Mouse (Mus musculus) stomach, adult 2 months (tissue): ENCODE measurements around the gene Tax1bp3. TPM values are rescaled to one million over a fixed set of nuclear protein-coding genes. Genes with fewer than 3 reads are reported as not detected.

ENCODE experiments used
- polyA plus RNA-seq: library from polyadenylated mRNA; depleted of rRNA; stranded (reverse); fragments of >200 nt; gene quantifications from 2 replicates; pipeline ENCODE4 v1.2.3, GENCODE M21; 2012; rRNA removed

The Tax1bp3 gene
- polyA plus RNA-seq = 70.2 and 75.3 TPM in 2 replicates

DNA sequence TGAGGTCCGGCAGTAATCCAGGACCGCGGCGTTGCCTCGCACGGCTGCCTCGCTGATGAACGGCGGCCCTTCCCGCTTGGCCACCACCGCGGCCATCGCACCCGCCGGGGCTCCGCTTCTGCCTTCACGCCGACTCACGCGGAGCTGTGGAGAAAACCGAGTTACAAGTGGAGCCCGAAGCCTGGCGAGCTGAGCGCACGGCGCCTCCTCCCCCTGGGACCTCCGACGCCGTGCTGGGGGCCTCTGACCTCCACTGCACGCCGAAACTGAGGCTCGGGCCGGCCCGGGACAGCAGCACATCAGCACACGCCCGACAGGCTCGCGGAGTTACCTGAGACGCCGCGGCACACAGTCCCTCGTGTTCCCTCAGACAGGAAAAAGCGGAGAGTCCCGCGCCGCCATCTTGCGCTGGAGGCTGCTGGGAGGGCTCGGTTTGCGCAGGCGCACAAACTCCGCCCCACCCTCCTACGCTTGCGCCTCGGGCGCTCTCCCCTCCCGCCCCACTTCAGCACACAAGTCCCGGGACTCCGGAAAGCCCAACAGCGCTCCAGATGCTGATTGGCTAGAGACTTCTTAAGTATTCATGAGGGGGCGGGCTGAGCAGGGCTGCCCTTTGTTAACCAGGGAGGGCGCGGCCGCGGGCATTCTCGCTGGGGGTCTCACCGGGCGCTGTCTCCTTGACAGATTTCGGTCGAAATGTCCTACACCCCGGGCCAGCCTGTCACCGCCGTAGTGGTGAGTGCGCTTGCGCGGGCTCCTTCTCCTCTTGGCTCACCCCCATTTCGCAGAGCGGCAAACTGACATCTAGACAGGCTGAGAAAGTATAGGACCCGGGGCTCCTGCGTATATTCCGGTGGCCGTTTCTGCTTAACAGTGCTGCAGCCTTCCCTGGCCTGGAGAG is at the start of gene Tax1bp3, which contains the start of gene Emc6:
Gene Tax1bp3, plus strand, starts transcription at position 476 of the 901 bp plus-strand sequence.
Gene Emc6, minus strand, starts transcription at position 430 of the 901 bp plus-strand sequence.

DNA sequence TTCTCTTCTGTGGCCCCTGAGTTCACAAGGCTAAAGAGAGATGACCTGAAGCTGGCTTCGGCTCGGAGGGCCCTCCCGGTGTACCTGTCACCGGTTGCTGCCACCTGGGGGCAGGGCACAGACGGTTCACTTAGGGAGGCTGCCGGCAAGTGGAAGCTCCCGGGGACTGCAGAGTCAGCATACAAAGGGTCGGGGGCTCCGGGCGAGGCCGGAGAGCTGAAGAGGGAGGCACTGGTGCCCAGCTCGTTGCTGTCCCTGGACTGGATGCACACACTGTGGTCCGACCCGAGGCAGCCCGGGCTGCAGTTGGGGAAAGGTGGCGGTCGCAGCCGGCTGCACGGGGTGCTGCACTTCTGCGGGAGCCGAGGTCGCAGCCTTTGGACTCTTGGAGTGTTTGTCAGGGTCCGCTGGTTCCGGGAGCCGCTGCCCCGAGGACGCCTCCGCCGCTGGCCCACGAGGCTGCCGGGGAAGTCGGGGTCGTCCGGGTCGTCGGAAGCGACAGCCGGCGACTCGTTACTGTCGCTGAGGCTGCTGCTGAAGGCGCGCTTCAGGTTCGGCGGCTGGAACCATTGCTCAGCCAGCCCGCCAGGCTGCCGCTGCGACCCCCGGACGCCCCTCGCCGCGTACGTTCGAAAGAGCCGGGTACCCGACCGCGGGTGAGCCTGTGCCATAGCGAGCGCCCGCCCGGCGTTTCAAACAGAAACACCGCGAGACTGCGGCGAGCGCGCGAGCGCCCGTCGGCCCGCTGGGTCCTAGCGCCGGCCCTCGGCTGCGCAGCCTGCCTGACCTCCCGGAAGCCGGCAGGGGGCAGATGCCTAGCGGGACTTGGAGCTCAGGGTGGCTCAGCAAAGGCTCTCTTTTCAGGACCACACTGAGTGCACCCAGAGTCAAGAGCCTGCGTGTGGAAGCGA is 39.0 kb upstream of the Tax1bp3 start, which contains the start of gene Haspin:
Gene Haspin, minus strand, starts transcription at position 704 of the 911 bp plus-strand sequence.

DNA sequence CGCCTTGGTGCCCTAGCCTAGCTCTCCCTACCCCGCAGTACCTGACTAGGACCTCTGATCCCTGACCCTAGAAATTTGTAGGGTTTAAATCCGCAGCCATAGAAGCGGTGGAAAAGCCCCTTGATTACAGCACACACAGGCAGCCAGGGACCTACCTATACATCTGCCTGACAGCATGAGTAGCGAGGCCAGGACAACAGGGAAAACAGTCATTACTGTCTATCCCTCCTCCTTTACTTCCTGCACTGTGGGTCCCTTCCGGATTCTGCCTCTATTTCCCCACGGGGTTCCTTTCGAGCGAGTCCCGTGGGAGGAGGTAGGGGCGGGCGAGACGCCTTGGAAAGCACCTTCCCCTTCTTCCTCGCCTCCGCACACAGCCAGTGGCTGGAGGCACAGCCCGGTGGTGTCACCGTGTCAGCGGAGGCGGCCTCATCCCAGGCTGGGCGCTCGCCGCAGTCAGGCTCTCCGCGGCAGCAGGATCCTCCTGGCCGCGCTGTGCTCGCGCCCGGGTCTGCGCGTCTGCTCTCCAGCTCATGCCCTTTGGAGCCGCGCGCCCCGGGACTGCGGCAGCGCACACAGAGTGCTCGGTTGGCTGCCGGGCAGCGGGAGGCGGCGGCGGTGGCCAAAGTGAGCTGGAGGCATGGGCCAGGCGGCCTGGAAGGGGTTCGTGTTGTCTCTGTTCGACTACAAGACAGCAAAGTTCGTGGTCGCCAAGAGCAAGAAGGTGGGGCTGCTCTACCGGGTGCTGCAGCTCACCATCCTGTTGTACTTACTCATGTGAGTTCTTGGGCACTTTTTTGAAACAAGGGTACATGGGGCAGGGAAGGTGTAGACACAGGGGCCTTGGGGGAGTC is 16.7 kb upstream of the Tax1bp3 start, which contains the start of gene P2rx5:
Gene P2rx5, plus strand, starts transcription at position 465 of the 854 bp plus-strand sequence.

DNA sequence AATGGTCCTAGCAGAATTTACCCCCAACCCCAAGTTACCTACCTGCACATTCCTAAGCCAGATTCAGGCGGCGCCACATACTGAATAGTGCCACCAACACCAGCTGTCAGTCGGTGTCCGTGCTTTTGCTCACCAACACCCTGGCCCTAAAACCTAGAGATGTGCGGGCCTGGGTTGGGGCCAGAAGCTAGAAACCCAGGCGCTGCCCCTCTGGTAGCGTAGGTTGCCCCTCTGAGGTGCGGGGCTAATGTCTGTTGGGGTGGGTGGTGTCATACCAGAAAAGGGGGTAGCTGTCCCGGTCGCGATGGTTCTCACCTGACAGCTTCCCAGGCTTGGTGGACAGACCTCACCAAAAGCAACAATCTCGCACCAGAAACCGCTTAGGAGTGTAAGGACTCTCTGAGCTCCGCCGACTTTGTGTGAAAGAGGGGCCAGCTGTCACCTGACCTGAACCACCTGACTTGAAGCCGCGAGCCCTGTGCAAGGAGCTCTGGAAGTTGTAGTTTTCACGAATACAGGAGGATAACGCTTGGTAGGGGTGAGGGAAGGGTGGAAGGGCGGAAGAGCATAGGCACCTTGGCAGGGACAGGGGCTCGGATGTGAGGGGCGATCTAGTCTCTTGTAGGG is 21.8 kb downstream of the Tax1bp3 start, which contains the start of gene Ctns:
Gene Ctns, minus strand, starts transcription at position 440 of the 627 bp plus-strand sequence.

DNA sequence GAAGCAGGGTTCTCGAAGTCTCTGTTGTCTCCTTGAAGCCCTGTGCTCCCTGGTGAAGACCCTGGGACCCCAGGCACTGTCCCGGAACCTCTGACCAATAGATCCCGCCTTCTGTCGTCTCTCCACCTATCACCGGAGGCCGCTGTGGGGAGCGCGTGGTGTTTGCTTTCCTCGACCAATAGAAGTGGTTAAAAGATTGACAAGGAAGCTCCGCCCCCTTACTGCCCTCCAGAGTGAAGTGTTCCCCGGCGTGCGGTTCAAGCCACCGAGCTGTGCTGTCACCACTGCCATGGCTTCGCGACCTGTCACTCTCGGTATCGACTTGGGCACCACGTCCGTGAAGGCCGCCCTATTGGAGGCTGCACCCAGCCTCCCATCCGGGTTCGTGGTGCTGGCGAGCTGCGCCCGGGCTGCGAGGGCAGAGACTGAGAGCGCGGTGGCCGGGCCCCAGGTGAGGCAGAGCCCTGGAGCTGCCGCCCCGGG is 22.4 kb downstream of the Tax1bp3 start, which contains the start of gene Shpk:
Gene Shpk, plus strand, starts transcription at position 231 of the 483 bp plus-strand sequence.

Other genes with a start within 250 kb of the Tax1bp3 start
- 108 and 126 TPM in 2 replicates for gene Atp2a3, start 215.9 kb upstream of the Tax1bp3 start, polyA plus RNA-seq
- gene P2rx1, start 178.0 kb upstream of the Tax1bp3 start, polyA plus RNA-seq = 2.6 and 3.3 TPM in 2 replicates
- gene Camkk1, start 158.1 kb upstream of the Tax1bp3 start, polyA plus RNA-seq = 2.8 and 3.7 TPM in 2 replicates
- 0.52 and 0.67 TPM in 2 replicates for gene Ncbp3, start 129.3 kb upstream of the Tax1bp3 start, polyA plus RNA-seq
- 0.28 and 0.52 TPM in 2 replicates for gene Itgae, start 86.5 kb upstream of the Tax1bp3 start, polyA plus RNA-seq
- 1.00 and 1.3 TPM in 2 replicates for gene Haspin, start 38.8 kb upstream of the Tax1bp3 start, polyA plus RNA-seq
- gene P2rx5, start 16.7 kb upstream of the Tax1bp3 start, polyA plus RNA-seq = 0.25 and 0.48 TPM in 2 replicates
- 24.6 and 59.8 TPM in 2 replicates for gene Emc6, start within 50 bp of the Tax1bp3 start, polyA plus RNA-seq
- gene Ctns, start 22.0 kb downstream of the Tax1bp3 start, polyA plus RNA-seq = 8.0 and 9.1 TPM in 2 replicates
- 2.5 and 2.7 TPM in 2 replicates for gene Shpk, start 22.4 kb downstream of the Tax1bp3 start, polyA plus RNA-seq
- gene Trpv1, start 57.2 kb downstream of the Tax1bp3 start, polyA plus RNA-seq = 0.09 TPM in 1 of 2 replicates, not detected in the other
- gene Trpv3, start 90.3 kb downstream of the Tax1bp3 start, polyA plus RNA-seq = 0.15 and 0.26 TPM in 2 replicates
- 0.08 and 0.17 TPM in 2 replicates for gene Aspa, start 152.5 kb downstream of the Tax1bp3 start, polyA plus RNA-seq
- not detected in 2 replicates for gene Gm49340, start 152.7 kb downstream of the Tax1bp3 start, polyA plus RNA-seq
- not detected in 2 replicates for gene Spata22, start 152.7 kb downstream of the Tax1bp3 start, polyA plus RNA-seq
- gene Olfr20, start 173.7 kb downstream of the Tax1bp3 start, polyA plus RNA-seq = 0.09 TPM in 1 of 2 replicates, not detected in the other
- gene Olfr376, start 194.2 kb downstream of the Tax1bp3 start, polyA plus RNA-seq = not detected in 2 replicates
- gene Olfr1, start 222.5 kb downstream of the Tax1bp3 start, polyA plus RNA-seq = not detected in 2 replicates